Mouse (Mus musculus) heart, postnatal 0 days (tissue): Measurements from ENCODE around the gene Hist1h1c. TPM values are rescaled to one million over a fixed set of nuclear protein-coding genes. Genes with fewer than 3 reads are reported as not detected.

Source experiments
- ATAC-seq: fragments of 200-750 bp; cut with Nextera tagmentation; 2 replicates; pipeline ENCODE4 v1.8.0; 2017; ENCODE audit warnings: low read depth, moderate number of reproducible peaks, moderate library complexity; ENCODE audit not compliant: insufficient read depth
- DNase-seq: peaks from one replicate; pipeline ENCODE4 v3.0.0-alpha.2; 2016; ENCODE audit warnings: low spot score
- H3K27ac ChIP-seq: fragments of 300-500 bp; sonication (generic); 2 replicates; pipeline ENCODE4 v1.5.1; 2014; ENCODE audit warnings: low read depth, mild to moderate bottlenecking
- H3K27me3 ChIP-seq: fragments of 300-500 bp; sonication (generic); 2 replicates; pipeline ENCODE4 v1.6.1; 2014; ENCODE audit warnings: low read length, mixed read lengths; ENCODE audit not compliant: control insufficient read depth, insufficient read depth
- H3K36me3 ChIP-seq: fragments of 300-500 bp; sonication (generic); replicated peaks from 2 replicates; pipeline ENCODE4 v1.6.1; 2014; ENCODE audit warnings: low read length, mixed read lengths; ENCODE audit not compliant: control insufficient read depth, insufficient read depth
- H3K4me1 ChIP-seq: fragments of 300-500 bp; sonication (generic); 2 replicates; pipeline ENCODE4 v1.6.1; 2014; ENCODE audit warnings: antibody characterized with exemption; ENCODE audit not compliant: control insufficient read depth, insufficient read depth
- H3K4me2 ChIP-seq: fragments of 300-500 bp; sonication (generic); 2 replicates; pipeline ENCODE4 v1.6.1; 2014; ENCODE audit warnings: low read depth, mild to moderate bottlenecking, low read length, moderate library complexity
- H3K4me3 ChIP-seq: fragments of 300-500 bp; sonication (generic); 2 replicates; pipeline ENCODE4 v1.5.1; 2014; ENCODE audit warnings: low read depth, low read length
- H3K9ac ChIP-seq: fragments of 300-500 bp; sonication (generic); replicated peaks from 2 replicates; pipeline ENCODE4 v1.6.1; 2014; ENCODE audit warnings: low read depth, low read length, mixed read lengths
- H3K9me3 ChIP-seq: fragments of 300-500 bp; sonication (generic); replicated peaks from 2 replicates; pipeline ENCODE4 v1.6.1; 2016; ENCODE audit warnings: low read length; ENCODE audit not compliant: control insufficient read depth
- CTCF ChIP-seq: IDR thresholded peaks from 2 replicates; pipeline ENCODE4 v1.5.1; 2016; ENCODE audit warnings: antibody characterized with exemption, control low read depth, low read depth
- EP300 ChIP-seq: IDR thresholded peaks from 2 replicates; pipeline ENCODE4 v1.6.1; 2016; ENCODE audit warnings: antibody characterized with exemption, low read depth
- WGBS: fragments of 180-500 bp; shearing (Covaris S2); extraction: QIAGEN DNeasy Blood & Tissue Kit; methylation state at CpG from one replicate; pipeline ENCODE4 v1.1.7; 2014; 5-methylcytosine and 5-hydroxymethylcytosine counted together
- polyA plus RNA-seq: library from polyadenylated mRNA; unstranded; fragments of >200 nt; fragmentation: Nextera tagmentation; extraction: Ambion mirVana; gene quantifications from 2 replicates; pipeline ENCODE4 v1.2.1, GENCODE M21; 2015
- total RNA-seq: library from RNA; depleted of rRNA; stranded (reverse); fragments of >200 nt; gene quantifications from 2 replicates; pipeline ENCODE4 v1.2.3, GENCODE M21; 2014; ENCODE audit warnings: low replicate concordance

Gene Hist1h1c
- total and polyA plus RNA-seq, 2 experiments from 2014 or later, result 101 to 770 TPM

- H3K27me3 ChIP-seq, result no peaks in the 10 kb centered on the region
- H3K4me1 ChIP-seq, result 0 out of 2 replicates have a peak, but pooled peaks cover 7% of the 10 kb centered on the region
- no peak for TF ChIP-seq CTCF
- TF ChIP-seq EP300, result no peak
- no peak overlapping the region for H3K9ac ChIP-seq
- no peaks in the 10 kb centered on the region for H3K9me3 ChIP-seq
- H3K27ac ChIP-seq, result peak overlapping the region; percentile 30; the same call in 1 of the 2 replicates
- 84% methylated on average over 9 of the region's 9 CpGs for WGBS
- H3K4me2 ChIP-seq, result no peak overlapping the region
- H3K36me3 ChIP-seq, result no peaks in the 10 kb centered on the region
- no peak overlapping the region for H3K4me3 ChIP-seq
- ATAC-seq, result no peak
- no peak for DNase-seq
Observed at GRCm38 (mm10) chr13:23729192-23729525, 9.4 kb upstream of the Hist1h1c start.

GRCm38 (mm10) chr13:23729706-23730105 lies 8.9 kb upstream of the Hist1h1c start:
- Histone ChIP-seq H3K4me3 (no peak overlapping the region), H3K27me3 (no peaks in the 10 kb centered on the region), H3K4me1 (0 out of 2 replicates have a peak, but pooled peaks cover 4% of the 10 kb centered on the region), H3K36me3 (no peaks in the 10 kb centered on the region), H3K9me3 (no peaks in the 10 kb centered on the region), H3K9ac (no peak overlapping the region), H3K27ac (no peak overlapping the region), H3K4me2 (no peak overlapping the region)
- DNase-seq, result no peak
- ATAC-seq, result no peak
- WGBS, result 89% methylated on average over 5 of the region's 5 CpGs
- TF ChIP-seq EP300 (no peak), CTCF (no peak)

GRCm38 (mm10) chr13:23730479-23730878 lies 8.1 kb upstream of the Hist1h1c start:
- Histone ChIP-seq H3K9me3 (no peaks in the 10 kb centered on the region), H3K9ac (no peak overlapping the region), H3K36me3 (no peaks in the 10 kb centered on the region), H3K27me3 (no peaks in the 10 kb centered on the region), H3K4me2 (no peak overlapping the region), H3K4me3 (no peak overlapping the region), H3K4me1 (0 out of 2 replicates have a peak, but pooled peaks cover 4% of the 10 kb centered on the region), H3K27ac (no peak overlapping the region)
- DNase-seq (peak; percentile 45), ATAC-seq (peak; percentile 45; the same call in 1 of the 2 replicates)
- TF ChIP-seq EP300 (no peak), CTCF (no peak)
- 18% methylated on average over 8 of the region's 8 CpGs for WGBS

GRCm38 (mm10) chr13:23732156-23732804 lies 6.3 kb upstream of the Hist1h1c start:
- TF ChIP-seq CTCF (peak; percentile 85), EP300 (no peak)
- 0 out of 2 replicates have a peak, but pooled peaks cover 4% of the 10 kb centered on the region for H3K4me1 ChIP-seq
- peak; percentile 71 for DNase-seq
- 21% methylated on average over 8 of the region's 8 CpGs for WGBS
- H3K36me3 ChIP-seq, result no peaks in the 10 kb centered on the region
- H3K4me3 ChIP-seq, result no peak overlapping the region
- H3K27ac ChIP-seq, result no peak overlapping the region
- no peak overlapping the region for H3K9ac ChIP-seq
- no peaks in the 10 kb centered on the region for H3K9me3 ChIP-seq
- no peak overlapping the region for H3K4me2 ChIP-seq
- H3K27me3 ChIP-seq, result no peaks in the 10 kb centered on the region
- no peak; the same call in 1 of the 2 replicates for ATAC-seq

- DNase-seq (no peak), ATAC-seq (no peak)
- no peak overlapping the region for H3K4me2 ChIP-seq
- no peaks in the 10 kb centered on the region for H3K27me3 ChIP-seq
- no peak for TF ChIP-seq EP300
- TF ChIP-seq CTCF, result no peak
- H3K36me3 ChIP-seq, result no peaks in the 10 kb centered on the region
- WGBS, result 88% methylated on average over 5 of the region's 5 CpGs
- H3K4me1 ChIP-seq, result peaks cover 8% of the 10 kb centered on the region; the same call in 1 of the 2 replicates
- H3K27ac ChIP-seq, result no peak overlapping the region
- H3K9ac ChIP-seq, result no peak overlapping the region
- no peaks in the 10 kb centered on the region for H3K9me3 ChIP-seq
- no peak overlapping the region for H3K4me3 ChIP-seq
Observed at GRCm38 (mm10) chr13:23737091-23737490, 1.5 kb upstream of the Hist1h1c start.

GRCm38 (mm10) chr13:23738041-23738440 lies 567 bp upstream of the Hist1h1c start:
- ATAC-seq (no peak), DNase-seq (no peak)
- Histone ChIP-seq H3K27me3 (no peaks in the 10 kb centered on the region), H3K9ac (peak overlapping the region; percentile 96), H3K4me1 (peaks cover 8% of the 10 kb centered on the region; the same call in 1 of the 2 replicates), H3K4me2 (peak overlapping the region; percentile 97), H3K9me3 (no peaks in the 10 kb centered on the region), H3K36me3 (no peaks in the 10 kb centered on the region), H3K27ac (peak overlapping the region; percentile 97), H3K4me3 (peak overlapping the region; percentile 72)
- 23% methylated on average over 4 of the region's 4 CpGs for WGBS
- TF ChIP-seq EP300, result no peak; the same call in 1 of the 2 replicates
- no peak for TF ChIP-seq CTCF
